Mouse (Mus musculus) bone marrow, adult 2 months (tissue): ENCODE data around the gene Ksr2.

Experiments
- CTCF ChIP-seq: fragments of 200-500 bp; IDR thresholded peaks from 2 replicates; pipeline ENCODE4 v1.5.1; 2011; ENCODE audit warnings: low read length, control low read depth; ENCODE audit not compliant: control insufficient read depth, insufficient read depth
- POLR2A ChIP-seq: fragments of 200-500 bp; IDR thresholded peaks from 2 replicates; pipeline ENCODE4 v1.6.1; 2011; ENCODE audit warnings: low read depth, mild to moderate bottlenecking, control low read depth, low read length, borderline replicate concordance; ENCODE audit not compliant: control insufficient read depth

DNA sequence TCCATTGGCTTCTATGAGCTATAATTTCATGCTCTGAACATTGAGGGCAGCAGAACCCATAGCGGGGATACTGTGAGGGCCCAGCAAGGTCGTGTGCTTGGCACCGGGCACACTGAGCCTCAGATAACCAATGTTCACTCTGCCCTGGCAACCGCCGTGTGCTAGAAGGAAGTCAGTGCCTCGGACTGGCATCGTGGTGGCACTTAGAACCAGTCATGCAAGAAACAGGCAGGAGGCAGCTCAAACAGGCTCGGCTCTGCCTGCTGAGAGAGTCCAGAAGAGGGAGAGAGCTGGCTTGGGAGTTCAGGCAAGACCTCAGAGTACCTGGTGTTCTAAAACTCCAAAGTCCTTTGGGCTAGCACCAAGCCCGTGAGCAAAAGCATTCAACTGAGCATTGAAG is 350.7 kb downstream of the Ksr2 start:
- no peak for TF ChIP-seq POLR2A
- TF ChIP-seq CTCF: no peak
